Mouse (Mus musculus) liver, embryonic 15.5 days (tissue): ENCODE results near the gene Adarb1. TPM values are rescaled to one million over a fixed set of nuclear protein-coding genes. Genes with fewer than 3 reads are reported as not detected.

Experiments used
- ATAC-seq: fragments of 200-750 bp; cut with Nextera tagmentation; 2 replicates; pipeline ENCODE4 v1.8.0; 2017; ENCODE audit warnings: moderate number of reproducible peaks, mild to moderate bottlenecking, moderate library complexity; ENCODE audit not compliant: insufficient read depth
- H3K27ac ChIP-seq: fragments of 300-500 bp; sonication (generic); replicated peaks from 2 replicates; pipeline ENCODE4 v1.5.1; 2015; ENCODE audit warnings: mild to moderate bottlenecking, inconsistent platforms
- H3K27me3 ChIP-seq: fragments of 300-500 bp; sonication (generic); 2 replicates; pipeline ENCODE4 v1.6.1; 2015; ENCODE audit warnings: mild to moderate bottlenecking, inconsistent platforms
- H3K36me3 ChIP-seq: fragments of 300-500 bp; sonication (generic); replicated peaks from 2 replicates; pipeline ENCODE4 v1.6.1; 2015; ENCODE audit warnings: moderate library complexity, mild to moderate bottlenecking, inconsistent platforms
- H3K4me1 ChIP-seq: fragments of 300-500 bp; sonication (generic); replicated peaks from 2 replicates; pipeline ENCODE4 v1.6.1; 2015; ENCODE audit warnings: inconsistent platforms
- H3K4me2 ChIP-seq: fragments of 300-500 bp; sonication (generic); 2 replicates; pipeline ENCODE4 v1.6.1; 2015; ENCODE audit warnings: moderate library complexity, mild to moderate bottlenecking, inconsistent platforms
- H3K4me3 ChIP-seq: fragments of 300-500 bp; sonication (generic); replicated peaks from 2 replicates; pipeline ENCODE4 v1.5.1; 2015; ENCODE audit warnings: mild to moderate bottlenecking, inconsistent platforms
- H3K9ac ChIP-seq: fragments of 300-500 bp; sonication (generic); 2 replicates; pipeline ENCODE4 v1.6.1; 2015; ENCODE audit warnings: moderate library complexity, mild to moderate bottlenecking, inconsistent platforms
- H3K9me3 ChIP-seq: fragments of 300-500 bp; sonication (generic); replicated peaks from 2 replicates; pipeline ENCODE4 v1.6.1; 2016; ENCODE audit warnings: inconsistent platforms
- WGBS: fragments of 180-500 bp; shearing (Covaris S2); methylation state at CpG from one replicate; pipeline ENCODE4 v1.1.7; 2015; ENCODE audit warnings: mixed read lengths; ENCODE audit not compliant: insufficient replicate concordance; 5-methylcytosine and 5-hydroxymethylcytosine counted together
- polyA plus RNA-seq: library from polyadenylated mRNA; unstranded; fragments of >200 nt; fragmentation: Nextera tagmentation; extraction: Ambion mirVana; gene quantifications from 2 replicates; pipeline ENCODE4 v1.2.1, GENCODE M21; 2015

The Adarb1 gene
- polyA plus RNA-seq, 1 experiment from 2014 or later = 1.6 TPM

DNA sequence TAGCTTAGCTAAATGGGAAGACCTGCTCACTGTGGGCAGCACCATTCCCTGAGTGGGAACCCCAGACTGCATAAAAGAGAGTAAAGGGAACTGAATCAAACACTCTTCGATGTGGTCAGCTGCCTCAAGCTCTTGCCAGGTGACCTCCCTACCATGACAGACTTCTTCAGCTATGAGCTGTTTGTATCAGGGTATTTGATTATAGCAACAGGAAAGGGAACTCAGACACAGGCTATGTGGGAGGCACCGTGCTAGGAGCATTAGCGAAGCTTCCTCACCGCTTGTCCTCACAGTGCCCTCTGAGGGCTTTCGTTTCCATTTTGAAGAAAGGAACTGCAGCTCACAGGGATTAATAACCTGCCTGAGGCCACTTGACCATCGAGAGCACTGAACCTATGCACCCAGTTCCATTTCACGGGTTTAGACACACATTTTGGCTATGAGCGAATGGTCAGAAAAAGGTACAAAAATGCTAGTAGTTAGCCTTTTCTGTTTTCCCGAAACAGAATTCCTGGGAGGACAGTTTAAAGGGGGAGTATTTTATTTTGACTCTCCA is 103.3 kb downstream of the Adarb1 start:
- Histone ChIP-seq H3K4me1 (no peaks in the 10 kb centered on the region), H3K9ac (no peak overlapping the region), H3K9me3 (no peaks in the 10 kb centered on the region), H3K36me3 (no peaks in the 10 kb centered on the region), H3K27ac (no peak overlapping the region), H3K27me3 (no peaks in the 10 kb centered on the region), H3K4me3 (no peak overlapping the region), H3K4me2 (no peak overlapping the region)
- WGBS = 57% methylated on average over 9 of the region's 9 CpGs
- ATAC-seq = no peak

DNA sequence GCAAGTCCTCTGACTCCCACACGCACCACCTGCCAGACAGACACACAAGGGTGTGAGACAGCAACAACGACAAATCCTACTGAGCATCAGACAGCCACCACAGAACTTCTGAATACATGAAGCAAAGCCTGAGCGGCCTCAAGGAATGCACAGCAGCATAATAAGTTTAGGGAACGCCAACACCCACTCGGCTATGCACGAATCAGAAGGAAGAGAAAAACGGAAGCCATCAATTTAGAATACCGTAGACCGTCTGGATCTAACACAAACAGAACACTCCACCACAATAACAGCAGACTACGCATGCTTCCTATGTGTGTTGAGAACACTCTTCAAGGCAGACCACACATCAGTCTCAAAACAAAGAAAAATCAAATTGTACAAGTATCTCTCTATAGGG is 109.1 kb downstream of the Adarb1 start:
- H3K36me3 ChIP-seq = no peaks in the 10 kb centered on the region
- no peak for ATAC-seq
- no peak overlapping the region for H3K4me2 ChIP-seq
- no peak overlapping the region for H3K9ac ChIP-seq
- H3K4me1 ChIP-seq = no peaks in the 10 kb centered on the region
- no peak overlapping the region for H3K4me3 ChIP-seq
- no peak overlapping the region for H3K27ac ChIP-seq
- 68% methylated on average over 10 of the region's 10 CpGs for WGBS
- H3K9me3 ChIP-seq = no peaks in the 10 kb centered on the region
- H3K27me3 ChIP-seq = no peaks in the 10 kb centered on the region

DNA sequence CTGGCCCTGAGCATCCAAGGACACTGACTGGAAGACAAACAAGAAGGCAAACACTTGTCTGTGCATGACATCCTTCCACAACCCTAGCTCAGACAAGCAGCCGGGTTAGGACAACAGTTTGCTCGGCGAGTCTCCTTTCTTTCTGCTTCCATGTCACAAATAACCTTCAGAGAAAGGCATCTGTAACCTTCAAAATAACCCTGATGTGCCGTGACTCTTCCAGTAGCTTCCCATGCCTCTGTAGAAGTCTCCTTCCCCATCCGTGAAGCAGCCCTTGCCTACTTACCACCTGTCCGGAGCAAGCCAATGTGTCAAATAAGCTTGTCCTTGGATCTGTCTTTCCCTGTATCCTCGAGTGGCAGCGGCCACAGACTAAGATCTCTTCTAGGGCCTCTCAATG is 112.3 kb downstream of the Adarb1 start:
- peaks cover 8% of the 10 kb centered on the region for H3K4me1 ChIP-seq

DNA sequence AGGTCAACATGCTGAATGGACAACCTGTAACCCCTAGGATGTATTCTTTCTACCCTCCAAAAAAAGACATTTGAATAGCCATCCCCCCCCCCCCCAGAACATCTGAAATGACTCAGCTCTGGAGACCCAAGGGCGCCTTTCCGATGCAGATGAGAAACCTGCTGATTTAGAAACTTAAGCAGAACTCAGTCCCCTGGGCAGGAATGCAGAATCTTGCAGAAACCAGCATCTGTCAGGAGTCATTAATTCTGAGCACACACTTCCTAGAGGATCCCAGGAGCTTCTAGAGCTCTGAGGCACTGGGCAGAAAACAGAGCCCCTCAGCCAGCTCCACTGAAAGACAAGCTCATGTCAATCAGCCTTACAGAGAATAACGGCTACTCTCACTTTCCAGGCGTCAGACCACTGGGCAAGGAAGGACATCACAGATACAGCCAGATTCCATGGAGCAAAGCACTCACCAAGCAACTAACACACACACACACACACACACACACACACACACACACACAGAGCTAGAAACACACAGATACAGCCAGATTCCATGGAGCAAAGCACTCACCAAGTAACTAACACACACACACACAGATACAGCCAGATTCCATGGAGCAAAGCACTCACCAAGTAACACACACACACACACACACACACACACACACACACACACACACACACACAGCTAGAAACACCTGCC is 113.1 kb downstream of the Adarb1 start:
- no peaks in the 10 kb centered on the region for H3K36me3 ChIP-seq
- H3K27me3 ChIP-seq = no peaks in the 10 kb centered on the region
- no peak overlapping the region for H3K4me2 ChIP-seq
- no peaks in the 10 kb centered on the region for H3K9me3 ChIP-seq
- H3K4me3 ChIP-seq = no peak overlapping the region
- peaks cover 16% of the 10 kb centered on the region for H3K4me1 ChIP-seq
- no peak overlapping the region for H3K27ac ChIP-seq
- 65% methylated on average over 4 of the region's 4 CpGs for WGBS
- no peak for ATAC-seq
- no peak overlapping the region for H3K9ac ChIP-seq

More for the DNA sequence above, 112.3 kb downstream of the Adarb1 start:
- 68% methylated on average over 8 of the region's 8 CpGs for WGBS
- Histone ChIP-seq H3K9ac (no peak overlapping the region), H3K9me3 (no peaks in the 10 kb centered on the region), H3K4me2 (no peak overlapping the region), H3K27ac (no peak overlapping the region), H3K36me3 (no peaks in the 10 kb centered on the region), H3K27me3 (no peaks in the 10 kb centered on the region), H3K4me3 (no peak overlapping the region)
- ATAC-seq = no peak

DNA sequence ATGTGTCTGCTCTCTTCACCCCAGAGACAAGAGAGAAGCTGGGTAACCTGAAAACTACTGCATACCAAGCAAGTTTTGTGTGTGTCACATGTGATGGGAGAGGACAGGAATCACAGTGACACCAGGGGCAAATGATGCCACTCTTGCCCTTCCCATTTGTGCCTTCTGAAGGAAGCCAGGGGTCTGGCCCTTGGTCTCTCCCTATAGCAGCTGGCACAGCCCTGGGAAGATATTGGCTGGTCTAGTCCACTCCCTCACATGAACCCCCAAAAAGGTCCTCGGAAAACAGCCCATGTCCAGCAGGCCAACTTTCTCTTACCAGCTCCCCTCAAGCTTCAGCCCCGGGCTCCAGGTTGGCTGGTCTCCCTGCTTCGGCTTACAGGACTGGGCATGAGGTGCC is 113.7 kb downstream of the Adarb1 start:
- Histone ChIP-seq H3K4me3 (no peak overlapping the region), H3K27ac (no peak overlapping the region), H3K27me3 (no peaks in the 10 kb centered on the region), H3K9ac (no peak overlapping the region), H3K9me3 (no peaks in the 10 kb centered on the region), H3K36me3 (no peaks in the 10 kb centered on the region), H3K4me2 (no peak overlapping the region), H3K4me1 (peaks cover 22% of the 10 kb centered on the region)
- 68% methylated on average over 3 of the region's 3 CpGs for WGBS
- no peak for ATAC-seq

DNA sequence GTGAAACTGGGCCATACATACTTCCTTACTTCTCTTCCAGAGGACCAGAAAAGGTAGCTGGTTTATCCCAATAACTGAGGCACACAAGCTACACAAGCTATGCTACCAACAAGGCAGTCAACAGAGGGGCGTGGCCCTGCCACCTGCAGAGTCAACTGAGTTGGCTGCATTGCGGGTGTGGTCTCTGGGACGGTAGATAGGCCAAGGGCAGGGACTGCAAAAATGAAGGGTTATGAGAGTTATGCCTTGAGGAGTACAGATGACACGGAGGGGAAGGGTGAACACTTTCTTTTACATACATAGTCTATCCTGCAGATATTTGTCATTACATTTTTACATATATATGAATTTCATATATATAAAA is 117.2 kb downstream of the Adarb1 start:
- H3K4me3 ChIP-seq = no peak overlapping the region
- WGBS = 26% methylated on average over 4 of the region's 4 CpGs
- no peak overlapping the region for H3K9ac ChIP-seq
- no peaks in the 10 kb centered on the region for H3K9me3 ChIP-seq
- peak overlapping the region; percentile 72 for H3K27ac ChIP-seq
- peak; percentile 87 for ATAC-seq
- H3K27me3 ChIP-seq = no peaks in the 10 kb centered on the region
- no peaks in the 10 kb centered on the region for H3K36me3 ChIP-seq
- peak overlapping the region; percentile 35 for H3K4me2 ChIP-seq
- H3K4me1 ChIP-seq = peaks cover 45% of the 10 kb centered on the region

DNA sequence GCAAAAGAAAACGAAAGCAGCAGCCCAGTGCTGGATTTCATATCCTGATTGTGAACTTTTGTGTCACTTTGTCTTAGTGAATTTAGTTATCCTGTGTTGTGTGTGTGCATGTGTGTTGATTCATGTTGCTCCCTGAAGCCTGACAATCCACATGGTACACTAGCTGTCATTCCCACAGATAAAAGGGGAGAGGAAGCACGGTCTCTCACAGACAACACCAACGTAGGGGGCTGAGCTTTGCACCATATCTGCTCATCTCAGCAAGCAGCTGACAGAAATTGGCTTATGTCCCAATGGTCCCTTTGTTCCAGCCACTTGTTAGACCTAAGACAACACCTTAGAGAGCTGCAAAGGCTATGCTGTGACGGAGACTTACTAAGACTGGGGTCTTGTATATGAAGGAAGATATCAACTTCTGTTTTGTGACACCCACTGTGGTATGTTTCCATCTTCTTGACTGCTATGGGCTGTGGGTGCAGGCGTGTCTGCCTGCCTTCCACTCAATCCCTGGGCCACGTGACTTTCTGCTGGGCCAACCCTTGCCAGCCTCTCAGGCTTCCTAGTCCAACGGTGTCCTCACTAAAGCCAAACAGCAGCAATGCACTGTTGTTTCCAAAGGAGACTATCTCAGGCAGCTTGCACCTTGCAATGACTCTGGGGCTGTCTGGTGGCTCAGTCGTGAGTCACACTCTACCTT is 117.7 kb downstream of the Adarb1 start:
- Histone ChIP-seq H3K4me2 (peak overlapping the region; percentile 35), H3K9ac (no peak overlapping the region)

DNA sequence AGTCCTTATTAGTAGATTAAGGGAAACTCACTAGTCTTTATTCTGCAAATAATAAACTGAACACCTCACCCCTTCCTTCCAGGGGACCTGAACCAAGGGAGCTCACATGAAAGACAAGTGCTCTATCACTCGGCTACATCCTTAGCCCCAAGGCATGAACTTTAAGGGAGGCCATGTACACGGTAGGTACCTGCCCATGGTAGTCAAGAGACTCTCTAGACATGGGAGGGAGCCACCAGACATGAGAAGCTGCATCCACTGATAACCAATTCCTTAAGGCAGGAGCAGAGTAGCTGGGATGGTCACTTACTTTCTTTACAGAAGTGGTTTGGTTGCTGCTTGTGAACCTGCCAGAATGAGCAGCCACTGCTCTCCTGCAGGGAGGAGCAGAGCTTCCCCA is 118.9 kb downstream of the Adarb1 start:
- Histone ChIP-seq H3K4me1 (peaks cover 46% of the 10 kb centered on the region), H3K9ac (no peak overlapping the region), H3K4me3 (no peak overlapping the region), H3K36me3 (no peaks in the 10 kb centered on the region), H3K9me3 (no peaks in the 10 kb centered on the region), H3K4me2 (peak overlapping the region; percentile 29; the same call in 1 of the 2 replicates), H3K27ac (peak overlapping the region; percentile 72), H3K27me3 (no peaks in the 10 kb centered on the region)
- WGBS = 36% methylated on average over 2 of the region's 2 CpGs
- ATAC-seq = peak; percentile 63

More for the DNA sequence above, 117.7 kb downstream of the Adarb1 start:
- Histone ChIP-seq H3K4me1 (peaks cover 46% of the 10 kb centered on the region), H3K36me3 (no peaks in the 10 kb centered on the region), H3K4me3 (no peak overlapping the region), H3K27ac (peak overlapping the region; percentile 72), H3K27me3 (no peaks in the 10 kb centered on the region), H3K9me3 (no peaks in the 10 kb centered on the region)
- 40% methylated on average over 8 of the region's 8 CpGs for WGBS
- ATAC-seq = peak; percentile 32; the same call in 1 of the 2 replicates

DNA sequence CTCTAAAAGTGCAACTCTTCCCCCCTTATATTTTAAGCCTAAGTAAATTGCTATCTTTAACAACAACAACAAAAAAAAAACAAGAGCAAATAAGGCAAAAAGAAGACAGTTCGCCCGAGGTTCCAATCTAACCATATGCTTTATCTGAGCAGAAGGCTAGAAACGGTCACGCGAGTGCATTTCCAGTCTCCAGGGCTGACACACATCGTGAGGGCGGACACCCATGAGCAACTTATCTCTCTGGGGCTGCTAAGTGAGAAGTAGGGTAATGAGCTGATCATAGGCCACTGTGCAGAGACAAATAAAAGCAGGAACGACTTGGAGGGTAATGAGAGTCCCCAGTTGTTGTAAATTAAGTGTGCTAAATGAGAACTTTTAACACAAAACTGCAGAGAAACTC is 119.4 kb downstream of the Adarb1 start:
- Histone ChIP-seq H3K36me3 (no peaks in the 10 kb centered on the region), H3K4me2 (peak overlapping the region; percentile 10; the same call in 1 of the 2 replicates), H3K4me3 (no peak overlapping the region), H3K27me3 (no peaks in the 10 kb centered on the region), H3K9ac (no peak overlapping the region), H3K9me3 (no peaks in the 10 kb centered on the region), H3K27ac (peak overlapping the region; percentile 72; the same call in 1 of the 2 replicates), H3K4me1 (peaks cover 46% of the 10 kb centered on the region)
- WGBS = 22% methylated on average over 8 of the region's 8 CpGs
- peak; percentile 75 for ATAC-seq

DNA sequence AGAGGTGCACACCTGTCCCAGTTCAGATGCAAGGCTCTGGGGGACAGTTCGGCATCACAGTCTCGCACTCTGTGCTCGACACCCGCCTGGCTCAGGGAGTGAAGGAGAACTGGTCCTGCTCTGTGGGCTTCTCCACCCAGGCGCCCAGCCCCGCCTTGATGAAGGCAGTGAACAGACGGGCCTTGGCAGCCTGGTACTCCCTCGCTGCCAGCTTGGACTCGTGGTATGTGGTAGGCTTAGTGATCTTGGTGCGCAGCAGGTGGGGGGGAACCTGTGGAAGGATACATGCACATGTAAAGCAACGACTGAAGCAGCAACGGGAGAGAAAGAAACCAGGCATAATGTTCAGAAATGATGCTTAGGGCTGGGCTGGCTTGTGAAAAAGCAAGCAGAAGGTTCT is 123.4 kb downstream of the Adarb1 start:
- H3K27ac ChIP-seq = no peak overlapping the region
- no peak overlapping the region for H3K4me2 ChIP-seq
- no peaks in the 10 kb centered on the region for H3K27me3 ChIP-seq
- ATAC-seq = no peak
- WGBS = 70% methylated on average over 12 of the region's 12 CpGs
- no peak overlapping the region for H3K4me3 ChIP-seq
- no peaks in the 10 kb centered on the region for H3K9me3 ChIP-seq
- H3K36me3 ChIP-seq = no peaks in the 10 kb centered on the region
- H3K4me1 ChIP-seq = peaks cover 27% of the 10 kb centered on the region
- no peak overlapping the region for H3K9ac ChIP-seq

DNA sequence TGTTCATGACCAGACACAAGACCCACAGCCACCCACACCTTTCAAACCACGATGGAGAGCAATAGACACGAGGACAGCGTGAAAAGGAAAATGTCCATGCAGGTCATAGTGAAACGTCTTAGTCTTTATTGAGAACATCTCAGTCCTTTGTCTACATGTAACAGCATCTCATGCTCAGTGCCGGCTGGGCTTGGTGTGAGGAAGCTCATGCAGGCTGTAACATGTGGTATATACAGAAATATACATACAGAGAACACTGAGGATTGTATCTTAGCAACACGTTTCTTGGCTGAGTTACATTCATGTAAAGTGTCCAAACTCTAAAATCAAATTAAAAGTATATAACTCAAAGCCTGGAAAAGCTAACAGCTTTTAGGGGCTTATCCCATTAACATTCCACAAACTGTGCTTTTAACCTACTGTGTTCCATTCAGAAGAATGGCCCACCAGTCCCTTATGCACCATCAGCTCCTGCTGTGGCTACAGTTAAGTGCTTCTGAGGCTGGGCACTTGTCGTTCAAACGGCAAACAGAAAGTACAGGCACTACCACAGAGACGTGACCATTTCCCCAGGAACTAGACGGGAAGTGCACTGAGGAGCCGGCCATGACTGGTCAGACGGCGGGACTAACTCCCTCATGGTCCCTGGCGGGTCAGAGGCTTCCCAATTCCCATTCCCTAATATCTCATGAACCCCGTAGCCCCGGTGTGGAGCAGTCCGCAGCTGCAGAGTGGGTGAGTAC is 127.3 kb downstream of the Adarb1 start:
- no peak for ATAC-seq
- WGBS = 54% methylated on average over 17 of the region's 17 CpGs
- no peak overlapping the region for H3K4me2 ChIP-seq
- no peak overlapping the region for H3K4me3 ChIP-seq
- H3K36me3 ChIP-seq = no peaks in the 10 kb centered on the region
- no peaks in the 10 kb centered on the region for H3K27me3 ChIP-seq
- H3K27ac ChIP-seq = no peak overlapping the region
- H3K9me3 ChIP-seq = no peaks in the 10 kb centered on the region
- no peak overlapping the region for H3K9ac ChIP-seq
- H3K4me1 ChIP-seq = no peaks in the 10 kb centered on the region
